Mouse (Mus musculus): ENCODE data around the gene Creb3l4.
"Not testable (repeated sequence)": the region's sequence is repeated elsewhere in the genome, so short reads cannot be mapped to it uniquely, and the experiment has no call there.

Creb3l4 gene

GRCm38 (mm10) chr3:90265034-90265931 is 22.0 kb upstream of the Creb3l4 start, which contains the start of gene Dennd4b:
Dennd4b (plus strand) TSS chr3:90265185.
- peak; percentile 93 for DNase-seq (ENCODE audit: low spot score)

- no peak for DNase-seq (ENCODE audit: low spot score)
These were observed 21.3 kb upstream of the Creb3l4 start for GRCm38 (mm10) chr3:90264687-90265033.

- no peak for DNase-seq (ENCODE audit: low spot score)
These were observed 19.9 kb upstream of the Creb3l4 start for GRCm38 (mm10) chr3:90263121-90263771.

GRCm38 (mm10) chr3:90258521-90258920 is 15.2 kb upstream of the Creb3l4 start:
- no peak for DNase-seq (ENCODE audit: low spot score)

- no peak for DNase-seq (ENCODE audit: low spot score)
These were observed 13.6 kb upstream of the Creb3l4 start for GRCm38 (mm10) chr3:90256731-90257530.

GRCm38 (mm10) chr3:90255784-90256353 is 12.6 kb upstream of the Creb3l4 start:
- DNase-seq (ENCODE audit: low spot score), result no peak

- DNase-seq (ENCODE audit: low spot score), result no peak
These were observed 11.9 kb upstream of the Creb3l4 start for GRCm38 (mm10) chr3:90255194-90255565.

GRCm38 (mm10) chr3:90254419-90255193 is 11.3 kb upstream of the Creb3l4 start:
- DNase-seq (ENCODE audit: low spot score), result no peak

GRCm38 (mm10) chr3:90253653-90254418 is 10.5 kb upstream of the Creb3l4 start, which contains the start of gene Crtc2:
Crtc2 (plus strand) TSS chr3:90254163.
- peak; percentile 71 for DNase-seq (ENCODE audit: low spot score)

- not testable (repeated sequence) for DNase-seq (ENCODE audit: low spot score)
These were observed 9.9 kb upstream of the Creb3l4 start for GRCm38 (mm10) chr3:90253174-90253573.

GRCm38 (mm10) chr3:90252659-90253058 is 9.3 kb upstream of the Creb3l4 start:
- not testable (repeated sequence) for DNase-seq (ENCODE audit: low spot score)

GRCm38 (mm10) chr3:90251731-90252226 is 8.5 kb upstream of the Creb3l4 start:
- not testable (repeated sequence) for DNase-seq (ENCODE audit: low spot score)

- no peak for DNase-seq (ENCODE audit: low spot score)
These were observed 7.5 kb upstream of the Creb3l4 start for GRCm38 (mm10) chr3:90250791-90251190.

GRCm38 (mm10) chr3:90248746-90249100 is 5.4 kb upstream of the Creb3l4 start:
- DNase-seq (ENCODE audit: low spot score), result no peak

GRCm38 (mm10) chr3:90247960-90248745 is 4.8 kb upstream of the Creb3l4 start, which contains the start of gene Slc39a1:
Slc39a1 (plus strand) TSS chr3:90248172.
- peak; percentile 78 for DNase-seq (ENCODE audit: low spot score)

- DNase-seq (ENCODE audit: low spot score), result no peak
These were observed 4.3 kb upstream of the Creb3l4 start for GRCm38 (mm10) chr3:90247630-90247959.

GRCm38 (mm10) chr3:90245406-90245805 is 2.1 kb upstream of the Creb3l4 start:
- no peak for DNase-seq (ENCODE audit: low spot score)

GRCm38 (mm10) chr3:90241669-90242358 is 1.5 kb downstream of the Creb3l4 start:
- DNase-seq (ENCODE audit: low spot score), result no peak

- no peak for DNase-seq (ENCODE audit: low spot score)
These were observed 2.1 kb downstream of the Creb3l4 start for GRCm38 (mm10) chr3:90241251-90241650.

Measured in ovary, postnatal 10 days (tissue).